Mouse (Mus musculus): ENCODE measurements around the gene Sema5a. TPM values are rescaled to one million over a fixed set of nuclear protein-coding genes. Genes with fewer than 3 reads are reported as not detected.
A peak's percentile ranks its signal among the peaks of the same experiment; 100 is the strongest.

The Sema5a gene
- total and polyA plus RNA-seq, 3 experiments = 11.6 to 14.4 (median 12.5) TPM

DNA sequence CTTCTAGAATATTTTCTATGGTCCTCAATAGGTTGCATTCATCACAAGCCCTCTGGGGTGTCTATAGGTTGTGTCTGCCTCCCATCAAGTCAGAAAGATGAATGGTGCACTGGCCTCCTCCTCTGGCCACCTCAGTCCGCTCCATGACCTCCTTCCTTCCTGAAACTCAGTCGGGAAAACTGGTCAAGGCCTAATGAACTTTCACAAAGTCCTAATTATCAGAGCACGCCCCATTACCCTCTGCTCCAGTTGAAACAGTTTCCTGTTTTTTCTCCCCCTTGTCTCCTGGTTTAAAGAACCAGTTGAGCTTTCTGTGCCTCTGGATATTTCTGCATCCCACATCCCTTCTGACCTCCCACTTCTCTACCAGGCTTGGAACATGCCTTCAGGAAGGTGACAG, 300.8 kb downstream of the Sema5a start:
- no peak for DNase-seq

DNA sequence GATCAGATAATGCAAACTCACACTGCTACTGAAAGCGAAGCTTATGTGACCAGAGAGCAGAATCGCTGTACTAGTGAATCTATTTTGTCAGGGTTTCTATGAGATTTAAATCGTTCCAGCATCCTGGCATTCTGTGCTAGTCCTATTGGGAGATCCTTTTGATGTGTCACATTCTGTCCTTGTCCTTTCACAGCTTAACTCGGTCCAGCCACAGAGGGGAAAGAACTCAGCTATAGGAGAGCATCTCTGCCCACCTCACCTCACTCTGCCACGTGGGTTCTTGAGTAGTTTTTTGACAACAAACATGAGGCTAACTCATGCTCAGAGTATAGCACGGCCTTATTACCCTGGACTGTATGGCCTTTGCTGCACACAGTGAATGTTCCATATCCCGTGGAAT, 302.1 kb downstream of the Sema5a start:
- DNase-seq = peak; percentile 20

DNA sequence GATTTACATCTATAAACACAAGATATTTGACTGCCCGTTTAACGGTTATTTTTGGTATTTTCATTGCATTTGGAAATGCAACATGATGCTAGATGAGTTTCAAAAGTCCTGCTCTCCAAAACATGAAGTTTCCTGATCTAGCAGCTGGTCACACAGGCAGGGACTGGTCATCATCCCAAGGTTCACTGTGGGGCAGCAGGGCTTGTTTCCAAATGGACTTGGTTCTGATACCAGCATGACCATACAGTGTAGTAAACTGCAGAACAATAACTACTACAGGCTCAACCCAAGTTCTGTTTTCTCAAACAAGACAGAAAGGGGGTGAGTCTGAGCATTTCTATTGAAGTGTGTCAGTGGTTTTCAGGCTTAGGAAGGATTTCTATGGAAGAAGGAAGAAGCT, 314.3 kb downstream of the Sema5a start:
- DNase-seq = no peak

DNA sequence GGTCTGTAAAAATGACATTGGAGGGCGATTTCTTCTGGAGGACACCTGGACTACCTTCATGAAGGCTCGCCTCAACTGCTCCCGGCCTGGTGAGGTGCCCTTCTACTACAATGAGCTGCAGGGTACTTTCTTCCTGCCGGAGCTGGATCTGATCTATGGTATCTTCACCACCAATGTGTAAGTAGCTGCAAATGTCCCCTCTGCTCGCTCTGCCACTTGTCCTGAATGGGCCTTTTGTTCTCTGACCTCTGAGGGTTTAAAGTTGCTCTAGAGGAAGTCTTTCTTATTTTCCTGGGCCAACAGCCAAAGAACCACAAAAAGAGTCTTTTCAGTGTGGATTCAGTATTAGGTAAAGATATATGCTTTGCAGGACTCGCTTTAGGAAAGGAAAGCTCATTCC, 318.0 kb downstream of the Sema5a start:
- no peak for DNase-seq

DNA sequence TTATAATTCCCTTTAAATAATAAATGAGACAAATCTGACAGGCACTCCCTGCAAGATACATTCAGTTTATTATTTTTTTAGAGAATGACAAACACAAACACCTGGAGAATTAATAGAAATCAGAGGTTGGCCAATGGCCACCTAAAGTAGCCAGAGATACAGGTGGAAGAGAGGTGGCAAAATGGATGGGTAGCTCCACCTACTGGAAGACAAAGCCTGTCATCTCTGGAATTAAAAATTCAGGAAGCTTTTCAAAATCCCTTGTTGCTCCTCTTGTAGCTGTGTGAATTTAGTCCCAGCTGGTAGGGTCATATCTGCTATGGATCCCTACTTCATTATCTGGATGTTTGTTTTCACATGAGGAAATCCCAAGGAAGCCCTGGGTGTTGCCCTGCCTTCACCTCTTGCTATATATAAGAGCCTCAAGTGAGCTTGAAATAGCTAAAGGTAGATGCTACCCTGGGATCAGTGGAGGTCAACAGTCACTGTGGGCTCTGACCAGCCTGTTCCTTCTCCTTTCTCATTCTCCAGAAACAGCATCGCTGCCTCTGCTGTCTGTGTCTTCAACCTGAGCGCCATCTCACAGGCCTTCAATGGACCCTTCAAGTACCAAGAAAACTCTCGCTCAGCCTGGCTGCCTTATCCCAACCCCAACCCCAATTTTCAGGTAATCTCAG, 323.7 kb downstream of the Sema5a start:
- DNase-seq = peak; percentile 20

DNA sequence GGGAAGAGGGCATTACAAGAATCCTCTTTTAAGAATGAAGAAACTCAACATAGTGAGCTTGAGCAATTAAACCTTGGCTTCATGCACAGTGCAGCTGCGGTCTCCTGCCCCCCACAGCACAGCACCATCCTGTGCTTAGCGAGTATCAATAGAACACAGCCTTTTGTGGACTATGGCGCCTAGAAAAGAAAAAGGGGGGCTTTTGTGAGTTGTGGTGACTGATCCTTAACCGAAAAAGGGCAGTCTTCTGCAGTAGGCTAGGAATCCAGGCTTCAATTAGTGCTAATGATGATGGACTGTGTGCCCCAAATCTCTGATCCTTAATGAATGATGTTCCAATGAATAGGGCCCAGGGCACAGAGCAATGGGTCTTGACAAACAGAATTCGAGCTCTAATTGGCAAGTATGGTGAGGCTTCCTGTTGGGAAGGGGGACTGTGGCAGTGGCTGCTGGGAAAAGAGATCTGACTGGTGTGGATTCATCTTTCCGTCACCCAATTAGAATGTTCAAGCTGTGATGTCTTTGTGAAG, 324.3 kb downstream of the Sema5a start:
- DNase-seq = no peak

DNA sequence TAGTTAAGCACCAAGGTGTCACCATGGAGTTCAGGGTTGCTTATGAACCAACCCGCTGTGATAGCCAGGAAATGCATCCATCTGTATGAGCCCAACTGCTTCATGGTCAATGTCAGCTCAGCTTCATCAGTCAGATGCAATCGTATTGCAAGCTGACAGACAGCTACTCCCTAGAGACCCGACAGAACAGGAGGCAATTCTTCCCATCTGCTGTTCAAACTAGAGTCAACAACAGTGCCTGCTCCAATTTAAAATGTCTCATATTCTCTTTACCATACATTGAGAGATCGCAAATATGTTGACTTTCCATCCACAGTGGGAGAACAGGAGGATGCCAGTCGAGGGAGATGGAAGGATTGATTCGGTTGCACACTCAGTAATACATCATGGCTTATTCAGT, 329.7 kb downstream of the Sema5a start:
- no peak for DNase-seq

DNA sequence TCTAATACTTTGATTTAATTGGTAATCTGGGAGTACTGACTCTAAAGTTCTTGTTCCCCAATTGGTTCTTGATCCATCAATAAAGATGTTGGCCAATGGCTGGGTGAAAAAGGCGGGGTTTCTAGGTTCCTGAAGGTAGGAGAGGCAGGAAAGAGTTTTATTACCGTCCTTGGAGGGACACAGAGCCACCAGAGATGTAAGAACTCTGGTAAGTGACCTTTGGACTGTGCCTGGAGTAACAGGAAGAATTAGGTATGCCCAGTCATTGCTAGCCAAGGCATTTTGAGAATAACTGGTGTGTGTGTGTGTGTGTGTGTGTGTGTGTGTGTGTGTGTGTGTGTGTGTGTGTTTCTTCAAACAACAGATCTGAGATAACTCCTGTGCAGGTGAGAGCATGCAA, 330.6 kb downstream of the Sema5a start:
- no peak for DNase-seq

DNA sequence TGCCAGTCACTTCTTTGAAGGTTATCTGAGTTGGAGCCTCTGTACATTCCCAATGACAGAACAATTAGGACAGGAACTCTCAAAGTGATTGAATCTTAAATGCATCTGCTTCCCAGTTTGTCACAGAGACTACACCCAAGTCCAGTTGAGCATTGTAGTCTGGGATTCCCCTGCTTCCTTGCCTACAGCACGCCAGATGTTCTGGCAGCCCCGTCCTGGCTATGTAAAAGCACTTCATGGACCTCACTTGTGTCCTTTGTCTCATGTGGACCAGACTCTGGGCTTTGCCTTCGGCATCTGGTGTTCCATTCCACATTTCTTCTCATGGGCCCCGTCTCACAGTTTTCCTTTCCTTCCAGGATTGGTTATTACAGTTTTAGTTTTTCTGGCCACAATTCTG, 334.7 kb downstream of the Sema5a start:
- no peak for DNase-seq

DNA sequence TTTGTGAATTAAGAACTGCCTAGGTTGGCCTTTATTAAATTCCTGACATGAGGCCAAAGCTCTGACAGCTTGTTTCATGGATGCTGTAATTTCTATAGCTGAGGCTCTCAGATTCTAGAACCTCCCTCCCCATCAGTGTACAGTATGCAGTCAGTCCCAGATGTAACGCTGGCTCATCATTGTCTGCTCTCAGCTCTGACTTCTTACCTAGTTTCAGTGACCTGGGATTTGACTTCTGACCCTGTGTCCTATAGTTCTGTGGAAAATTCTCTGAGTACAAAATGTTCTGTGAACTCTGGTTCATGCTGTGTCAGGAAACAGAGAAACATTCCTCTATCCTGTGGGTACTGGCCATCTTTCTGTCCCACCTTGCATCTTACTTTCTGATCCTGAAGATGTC, 346.0 kb downstream of the Sema5a start:
- DNase-seq = no peak

DNA sequence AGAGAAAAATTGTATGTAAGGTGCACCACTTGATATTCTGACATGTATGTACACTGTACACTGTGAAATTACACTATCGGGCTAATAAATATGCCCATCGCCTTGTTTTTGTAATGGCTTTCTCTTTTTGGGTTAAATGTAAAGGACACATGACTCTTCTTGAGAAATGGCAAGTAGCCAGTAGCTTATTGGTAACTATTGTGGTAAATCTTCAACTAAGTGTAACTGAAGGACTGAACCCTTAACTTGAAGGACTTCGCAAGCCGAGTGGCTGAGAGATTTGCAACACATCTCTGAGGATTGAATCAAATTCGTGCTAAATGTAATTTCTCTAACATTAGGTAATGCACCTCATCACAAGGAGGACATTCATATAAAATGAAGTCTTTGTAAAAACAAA, 349.1 kb downstream of the Sema5a start:
- DNase-seq = no peak

DNA sequence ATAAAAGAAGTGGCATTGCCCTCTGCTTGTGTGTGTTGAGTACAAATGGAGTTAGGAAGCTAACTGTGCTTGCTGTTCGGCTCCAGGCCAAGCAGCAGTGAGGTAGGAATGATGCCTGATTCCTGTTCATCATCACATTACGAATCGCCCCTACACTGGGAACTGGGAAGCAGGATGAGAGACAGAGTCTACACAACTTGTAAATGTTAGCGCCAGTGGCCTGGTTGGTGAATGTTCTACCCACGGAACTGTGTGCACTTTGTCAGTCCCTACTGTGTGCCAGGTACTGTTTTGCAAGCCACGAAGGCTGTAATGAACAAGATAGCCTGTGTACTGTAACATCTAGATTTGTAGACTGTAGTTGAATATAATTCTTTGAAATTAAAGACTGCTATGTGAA, 352.0 kb downstream of the Sema5a start:
- DNase-seq = no peak

DNA sequence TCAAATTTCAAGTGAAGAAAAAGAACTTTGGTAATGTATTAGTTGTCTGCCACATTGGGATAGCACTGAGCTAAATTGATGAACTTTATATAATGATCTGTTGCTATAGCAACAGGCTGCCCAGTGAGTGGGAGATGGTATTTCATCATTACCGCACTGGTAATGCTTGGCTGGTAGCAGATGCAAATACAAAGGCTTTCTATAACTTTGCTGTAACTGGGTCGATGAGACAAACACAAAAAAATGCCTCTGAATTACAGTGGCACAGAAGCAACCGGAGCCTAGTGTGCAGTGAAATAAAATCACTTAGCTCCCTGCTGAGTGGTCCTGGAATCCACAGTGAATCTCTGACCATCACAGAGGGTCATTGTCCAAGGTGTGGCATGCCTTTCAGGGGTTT, 352.6 kb downstream of the Sema5a start:
- DNase-seq = no peak

DNA sequence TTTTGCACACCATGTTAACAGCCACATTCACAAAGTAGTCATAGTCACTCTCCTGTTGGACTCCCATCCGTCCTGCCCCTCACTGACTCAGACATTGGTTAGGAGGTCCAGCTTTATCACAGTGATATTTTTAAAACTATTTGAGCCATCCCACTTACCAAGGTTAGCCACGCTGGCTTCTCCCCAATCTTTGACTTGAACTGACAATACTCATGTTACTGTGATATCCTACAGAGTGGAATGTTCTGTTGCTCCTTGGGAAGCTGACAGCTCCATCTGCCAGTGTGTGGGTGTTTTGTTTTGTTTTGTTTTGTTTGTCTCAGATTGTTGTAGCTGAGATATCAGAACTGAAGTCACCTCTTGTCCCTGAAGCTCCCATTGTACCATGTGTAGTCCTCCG, 362.6 kb downstream of the Sema5a start:
- DNase-seq = peak; percentile 78

DNA sequence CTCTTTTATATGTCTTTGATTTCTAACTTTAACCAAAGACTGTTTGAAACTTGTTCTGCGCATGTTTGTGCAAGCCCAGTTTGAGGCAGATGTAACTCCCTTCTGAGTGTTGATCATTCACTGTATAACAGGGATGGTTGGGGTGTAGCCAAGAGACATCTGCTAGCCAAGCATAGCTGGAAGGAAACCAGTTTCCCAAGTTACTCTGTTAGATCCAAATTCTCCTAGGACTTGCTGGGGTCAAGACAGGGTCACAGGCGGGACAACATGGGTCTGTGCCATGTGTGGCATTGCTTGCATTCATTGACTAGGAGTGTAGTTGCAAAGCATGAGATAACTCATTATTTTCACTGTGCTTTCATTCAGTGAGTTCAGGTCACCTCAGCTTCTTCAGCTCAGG, 366.2 kb downstream of the Sema5a start:
- no peak for DNase-seq

DNA sequence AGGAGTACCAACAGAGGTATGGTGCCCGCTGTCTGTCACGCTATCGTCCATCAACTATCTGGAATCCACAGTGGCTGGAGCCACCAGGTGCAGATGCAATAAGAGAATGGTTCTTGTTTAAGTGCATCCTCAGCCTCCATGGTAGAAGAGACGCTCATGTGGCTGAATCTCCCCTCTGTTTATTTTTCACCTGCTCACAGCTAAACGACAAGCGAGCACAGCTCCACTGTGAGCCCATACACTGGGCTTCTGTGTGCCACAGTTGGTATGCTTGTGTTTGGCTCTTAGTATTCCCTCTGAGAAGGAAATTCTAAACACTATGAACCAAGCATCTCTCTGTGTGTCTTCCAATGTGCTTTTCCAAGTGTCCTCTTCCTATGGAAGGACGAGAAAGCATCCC, 366.6 kb downstream of the Sema5a start:
- DNase-seq = no peak

DNA sequence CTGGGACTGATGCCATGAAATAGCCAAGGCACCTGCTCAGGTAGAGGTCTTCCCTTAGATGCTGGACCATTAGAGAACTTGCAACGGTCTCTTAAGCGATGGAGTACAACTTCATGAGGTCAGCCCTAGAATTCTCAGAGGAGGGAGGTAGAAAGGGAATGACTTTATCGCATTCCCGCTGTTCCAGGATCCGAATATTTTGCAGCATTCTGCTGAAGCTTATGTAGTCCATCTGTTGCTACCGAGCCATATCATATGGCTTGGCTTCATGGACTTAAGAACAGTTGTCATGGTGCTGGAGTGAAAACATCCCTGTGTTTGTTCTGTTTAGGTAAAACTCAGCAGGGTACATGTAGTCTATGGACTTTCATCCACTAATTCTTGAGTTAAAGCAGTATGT, 369.1 kb downstream of the Sema5a start:
- no peak for DNase-seq

DNA sequence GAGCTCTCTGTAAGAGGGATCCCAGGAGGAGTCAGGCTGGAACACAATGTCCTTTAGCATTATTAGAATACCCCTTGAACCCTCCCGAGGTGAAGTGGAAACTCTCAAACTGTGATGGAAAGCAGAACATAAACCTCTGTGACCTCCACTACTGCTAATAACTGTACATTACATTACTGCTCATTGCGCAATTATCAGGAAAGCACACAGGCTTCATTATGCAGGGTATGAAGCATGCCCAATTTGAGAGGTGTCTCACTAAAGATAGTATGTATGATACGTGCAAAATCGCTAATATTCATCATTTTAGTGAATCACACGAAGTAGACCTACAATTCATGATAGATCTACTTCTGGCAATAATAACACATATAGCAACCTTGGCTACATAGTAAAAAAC, 371.2 kb downstream of the Sema5a start:
- DNase-seq = no peak

DNA sequence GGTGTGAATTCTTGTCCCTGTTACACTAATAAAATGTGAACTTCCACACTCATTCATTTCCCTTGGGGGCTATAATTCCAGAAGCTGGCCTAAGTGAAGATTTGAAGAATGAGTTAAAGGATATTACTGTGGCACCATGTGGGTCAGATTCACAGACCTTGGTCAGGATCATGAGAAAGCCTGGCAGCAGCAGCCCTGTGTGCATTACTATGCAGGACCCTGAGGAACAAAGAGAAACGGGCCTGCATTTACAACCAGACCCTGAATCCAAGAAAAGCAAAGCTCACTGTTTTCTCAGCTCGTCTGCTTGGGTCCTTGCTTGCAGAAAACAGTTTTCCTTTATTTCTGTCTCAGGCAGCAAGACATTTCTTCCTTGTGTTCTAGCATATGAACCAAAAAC, 374.6 kb downstream of the Sema5a start:
- DNase-seq = no peak

DNA sequence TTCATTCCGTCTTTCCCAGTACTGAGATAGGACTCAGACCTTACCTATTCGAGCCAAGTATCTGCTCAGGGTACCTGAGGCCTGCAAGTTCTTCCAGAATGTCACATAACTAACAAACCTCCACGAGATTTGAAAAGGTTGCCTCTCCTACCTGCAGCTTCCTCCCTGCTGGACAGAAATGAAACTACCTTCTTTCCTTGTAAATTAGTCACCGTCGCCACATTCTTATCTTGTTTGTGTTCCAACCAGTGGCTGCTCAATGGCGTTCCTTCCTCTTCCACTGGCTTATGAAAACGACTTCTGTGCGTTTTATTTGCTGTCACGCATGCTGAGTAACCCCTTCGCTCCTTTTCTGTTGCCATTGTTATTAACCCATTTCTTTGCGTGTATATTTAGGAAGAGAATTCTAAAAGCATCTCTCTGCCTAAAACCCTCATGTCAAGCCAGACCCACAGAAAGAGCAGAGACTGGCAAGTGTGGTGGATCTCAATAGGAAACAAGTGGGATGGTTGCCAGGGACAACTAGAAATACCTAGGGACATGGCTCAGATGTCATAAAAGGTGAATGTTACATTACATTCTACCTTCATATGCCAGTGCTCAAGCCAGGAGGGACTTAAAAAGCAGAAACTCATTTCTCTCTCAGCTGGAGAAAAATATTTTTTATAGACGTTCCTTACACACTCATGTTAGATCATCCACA, 378.6 kb downstream of the Sema5a start:
- DNase-seq = no peak

DNA sequence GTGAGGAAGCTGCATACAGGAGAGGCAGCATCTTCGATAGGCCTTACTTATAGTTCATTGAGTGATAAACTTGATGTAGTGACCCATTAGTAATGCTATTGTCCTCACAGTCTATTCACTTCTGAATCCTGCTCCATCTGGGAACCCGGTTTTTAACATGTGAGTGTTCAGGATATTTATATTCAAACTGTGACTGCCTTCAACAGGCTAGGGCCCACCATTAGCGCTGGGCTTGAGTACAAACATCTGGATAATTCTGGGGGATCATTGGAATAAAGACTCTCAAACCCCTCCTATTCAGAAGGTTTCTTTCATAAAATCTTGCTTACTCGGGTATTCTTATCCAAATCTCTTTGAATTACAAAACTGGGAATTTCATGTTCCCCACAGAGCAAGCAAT, 379.5 kb downstream of the Sema5a start:
- DNase-seq = no peak

DNA sequence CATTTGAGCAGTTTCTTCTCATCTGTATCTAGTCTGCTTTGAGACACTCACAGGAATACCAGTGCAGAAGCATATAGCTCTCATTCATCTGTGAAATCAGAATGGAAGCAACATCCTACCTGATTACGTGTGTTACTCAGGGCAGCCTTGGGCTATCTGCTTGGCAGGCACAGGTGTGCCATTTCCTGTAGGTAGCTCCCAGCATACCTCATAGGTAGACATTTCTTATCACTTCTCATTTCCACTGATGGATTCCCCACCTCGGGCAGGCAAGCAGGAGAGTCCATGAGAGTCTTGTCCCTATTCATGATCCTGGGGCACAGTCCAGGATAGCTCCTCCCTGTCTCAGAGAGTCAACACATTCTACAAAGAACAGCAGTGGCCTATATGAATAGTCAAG, 381.4 kb downstream of the Sema5a start:
- no peak for DNase-seq

DNA sequence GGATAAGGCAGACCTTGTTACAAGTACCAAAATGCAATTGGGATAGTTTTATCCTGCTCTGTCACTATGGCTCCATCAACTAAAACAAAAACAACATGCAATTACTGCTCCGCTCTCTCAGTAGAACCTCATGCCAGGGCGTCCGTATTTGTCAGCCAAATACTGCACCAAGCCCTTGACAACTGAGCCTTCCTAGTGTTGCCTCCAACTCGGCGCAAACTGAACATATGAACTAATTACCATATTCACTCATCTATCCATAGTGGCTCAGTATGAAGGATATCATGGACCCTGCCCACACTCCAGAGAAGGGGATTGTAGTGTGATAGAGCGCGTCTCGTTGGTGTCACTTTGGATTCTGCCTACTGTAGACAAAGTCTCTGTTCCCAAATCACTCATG, 389.1 kb downstream of the Sema5a start:
- DNase-seq = no peak

DNA sequence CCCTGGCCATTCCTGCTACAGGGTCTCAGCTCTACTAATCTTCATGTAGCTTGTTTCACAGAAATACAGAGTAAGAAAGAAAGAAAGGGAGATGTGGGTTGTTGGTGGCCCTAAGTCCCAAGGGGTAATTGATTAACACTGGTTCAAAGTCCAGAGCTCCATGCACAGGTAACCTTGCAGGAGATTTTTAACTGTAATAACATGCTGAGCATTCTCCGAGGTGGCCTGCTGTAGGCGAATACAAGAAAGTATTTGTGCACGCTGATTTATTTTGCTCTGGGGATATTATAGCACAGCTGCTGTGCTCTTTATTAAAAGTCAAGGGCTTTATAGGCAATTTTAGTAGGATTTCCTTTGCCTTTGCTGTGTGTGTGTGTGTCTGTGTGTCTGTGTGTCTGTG, 393.3 kb downstream of the Sema5a start:
- DNase-seq = no peak

All from adrenal gland, adult 2 months (tissue).